Mouse (Mus musculus) left cerebral cortex, postnatal 10 days (tissue): ENCODE measurements at regions not wholly inside any gene's neighbourhood (a gene's known extent, or its start where the extent isn't known, plus 50 kb on each side); places are given as distances from the start of the nearest gene placed in this dataset.
"Not testable (repeated sequence)": the region's sequence is repeated elsewhere in the genome, so short reads cannot be mapped to it uniquely, and the experiment has no call there.

Experiments used
- DNase-seq, 2 experiments: peaks; one replicate each; pipeline ENCODE4 v3.0.0; 2021 to 2022; ENCODE audit warnings: low spot score in 2 of 2, mixed read lengths in 1 of 2; ENCODE audit errors: extremely low spot score in 1 of 2
- intact Hi-C: fragments of 180-260 bp; cut with DNase I; formaldehyde crosslinking; loops from one replicate; pipeline ENCODE4 v1.15.1; 2025

GRCm38 (mm10) chr14:45797320-45797696 is 139.4 kb upstream of the Ddhd1 start:
- no peak for DNase-seq
- intact Hi-C loops, result no loop called here

- intact Hi-C loops, result no loop called here
- DNase-seq, result no peak
Observed at GRCm38 (mm10) chr14:45799286-45799685, 141.3 kb upstream of the Ddhd1 start.

GRCm38 (mm10) chr14:45805950-45806349 is 148.0 kb upstream of the Ddhd1 start:
- intact Hi-C loops, result no loop called here
- no peak for DNase-seq

- no peak for DNase-seq
- intact Hi-C loops, result no loop called here
Observed at GRCm38 (mm10) chr14:45806726-45807280, 148.9 kb upstream of the Ddhd1 start.

- intact Hi-C loops, result no loop called here
- DNase-seq, result no peak
Observed at GRCm38 (mm10) chr14:45807767-45808166, 149.8 kb upstream of the Ddhd1 start.

- DNase-seq, result no peak
- intact Hi-C loops, result no loop called here
Observed at GRCm38 (mm10) chr14:45809491-45809890, 151.5 kb upstream of the Ddhd1 start.

DNA sequence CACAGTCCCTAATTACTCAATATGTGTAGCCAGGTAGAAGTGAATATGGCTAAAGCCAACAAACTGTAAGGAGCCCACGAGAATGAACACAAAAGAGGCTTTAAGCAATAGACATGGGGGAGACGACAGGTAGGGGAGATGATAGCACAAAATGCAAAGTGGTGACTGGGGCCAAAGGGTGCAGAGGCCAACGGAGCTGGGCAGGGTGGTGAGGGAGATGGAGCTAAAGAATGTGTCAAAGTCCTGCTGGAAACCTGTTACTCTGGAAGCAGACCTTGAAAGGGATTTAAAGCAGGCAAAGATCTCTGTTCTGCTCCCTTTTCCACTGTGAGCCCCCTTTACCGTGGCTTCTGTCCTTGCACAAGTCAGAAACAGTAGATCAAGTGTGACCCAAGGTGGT is 152.2 kb upstream of the Ddhd1 start:
- no peak for DNase-seq
- intact Hi-C loops, result no loop called here

DNA sequence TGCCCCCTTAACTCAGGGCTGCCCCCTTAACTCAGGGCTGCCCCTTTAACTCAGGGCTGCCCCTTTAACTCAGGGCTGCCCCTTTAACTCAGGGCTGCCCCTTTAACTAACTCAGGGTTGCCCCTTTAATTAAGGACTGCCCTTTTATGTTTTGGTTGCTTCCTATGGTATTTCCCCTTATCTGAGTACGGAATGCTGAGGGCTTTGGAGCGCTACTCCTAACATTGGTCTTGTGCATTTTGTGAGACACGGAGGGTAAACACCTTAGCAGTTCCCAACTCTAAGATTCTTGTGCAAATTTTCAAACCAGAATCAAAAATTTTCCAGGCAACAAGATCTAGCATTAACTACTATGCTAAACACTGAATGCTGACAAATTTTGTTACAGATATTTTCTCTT is 152.7 kb upstream of the Ddhd1 start:
- no peak for DNase-seq
- intact Hi-C loops, result no loop called here

DNA sequence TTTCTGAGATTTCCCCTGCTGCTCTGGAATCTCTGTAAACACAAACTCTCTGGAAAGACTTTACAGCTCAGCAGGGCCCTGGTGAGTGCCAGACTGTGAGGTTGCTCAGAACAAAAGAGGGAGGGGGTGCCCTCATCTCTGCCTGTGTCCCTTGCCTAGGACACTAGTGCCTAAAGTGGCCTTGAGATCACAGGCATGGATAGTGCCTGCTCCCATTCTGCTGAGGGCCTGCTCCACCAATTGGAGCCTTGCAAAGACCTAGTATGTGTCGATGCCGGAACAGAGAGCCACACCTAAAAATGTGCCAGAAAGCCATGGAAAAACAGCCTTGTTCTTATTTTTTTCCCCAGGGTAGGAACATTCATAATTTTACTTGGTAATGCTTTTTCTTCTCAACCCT is 157.7 kb upstream of the Ddhd1 start:
- DNase-seq, result no peak
- intact Hi-C loops, result no loop called here

GRCm38 (mm10) chr14:45816611-45817010 is 158.7 kb upstream of the Ddhd1 start:
- DNase-seq, intact Hi-C loops: not testable (repeated sequence)

GRCm38 (mm10) chr14:45817756-45818155 is 159.8 kb upstream of the Ddhd1 start:
- intact Hi-C loops, result no loop called here
- DNase-seq, result no peak

DNA sequence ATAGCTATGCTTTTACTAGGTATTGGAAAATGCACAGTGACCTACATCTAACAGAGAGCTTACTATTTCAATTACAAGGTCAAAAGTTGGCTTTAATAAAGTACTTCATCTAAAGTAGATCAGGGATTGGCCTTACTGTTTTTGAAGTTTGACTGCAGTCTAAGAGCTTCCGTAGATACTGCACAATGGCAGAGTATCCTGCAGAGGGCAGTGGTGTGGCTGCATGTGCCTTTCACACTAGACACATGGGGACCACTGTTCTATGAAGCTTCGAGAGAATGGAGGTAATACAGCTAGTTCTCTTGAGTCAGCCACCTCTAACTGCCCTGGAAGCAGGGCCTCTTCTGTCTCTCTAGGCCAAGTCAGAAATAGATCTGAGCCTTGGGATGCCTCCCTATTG is 166.7 kb upstream of the Ddhd1 start:
- no peak for DNase-seq
- intact Hi-C loops, result no loop called here

GRCm38 (mm10) chr14:45826023-45826422 is 168.1 kb upstream of the Ddhd1 start:
- no peak for DNase-seq
- intact Hi-C loops, result no loop called here

- DNase-seq, result no peak
- intact Hi-C loops, result no loop called here
Observed at GRCm38 (mm10) chr14:45827096-45827495, 169.2 kb upstream of the Ddhd1 start.

DNA sequence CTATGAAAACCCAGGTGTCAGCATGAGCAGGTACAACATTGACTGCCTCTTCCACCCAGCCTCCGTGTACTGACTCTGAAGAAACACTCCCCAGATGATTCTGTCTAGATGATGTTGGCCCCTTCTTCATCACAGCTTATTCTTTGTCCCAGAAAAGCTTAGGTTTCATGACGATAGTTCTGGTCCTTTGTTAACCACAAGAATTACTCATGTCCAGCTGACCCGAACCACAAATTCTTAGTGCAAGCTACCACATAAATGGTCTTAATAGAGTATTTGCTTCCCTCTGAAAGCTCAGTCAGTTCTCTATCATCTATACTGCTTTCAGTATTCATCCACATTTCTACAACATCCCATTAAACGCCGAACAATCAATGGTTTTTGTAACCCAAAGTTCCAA is 172.5 kb upstream of the Ddhd1 start:
- DNase-seq, result no peak
- intact Hi-C loops, result no loop called here

GRCm38 (mm10) chr14:45837039-45837438 is 179.1 kb upstream of the Ddhd1 start:
- intact Hi-C loops, result no loop called here
- no peak for DNase-seq

GRCm38 (mm10) chr14:45843829-45844228 is 185.9 kb upstream of the Ddhd1 start:
- intact Hi-C loops, result no loop called here
- DNase-seq, result no peak

- intact Hi-C loops, result no loop called here
Observed at GRCm38 (mm10) chr14:45850588-45850987, 192.6 kb upstream of the Ddhd1 start.

DNA sequence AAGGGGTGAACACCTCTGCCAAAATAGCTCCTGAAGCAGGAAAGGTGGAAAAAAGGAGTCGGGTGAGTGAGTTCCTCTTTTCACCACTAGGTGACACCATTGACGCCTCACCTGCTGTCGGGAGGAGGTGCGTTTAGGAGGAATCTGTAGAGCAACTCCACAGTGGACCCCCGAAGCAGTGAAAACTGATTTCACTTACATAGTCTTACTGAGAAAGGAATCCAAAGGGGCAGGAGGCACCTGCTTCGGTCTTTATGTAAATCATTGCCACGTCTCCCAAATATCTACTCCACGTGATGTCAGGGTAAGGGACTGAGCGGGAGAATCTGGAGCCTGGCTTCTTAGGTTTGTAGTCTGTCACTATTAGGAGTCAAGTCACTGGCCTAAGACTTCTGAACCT is 220.5 kb upstream of the Ddhd1 start:
- intact Hi-C loops, result loop anchor here (10.0 kb wide), 1 partner anchor 846 kb away; no protein-coding TSS in a partner anchor
- DNase-seq, result peak in 1 of 2 experiments; percentile 28

More at GRCm38 (mm10) chr14:45850588-45850987, 192.6 kb upstream of the Ddhd1 start:
- DNase-seq, result no peak

DNA sequence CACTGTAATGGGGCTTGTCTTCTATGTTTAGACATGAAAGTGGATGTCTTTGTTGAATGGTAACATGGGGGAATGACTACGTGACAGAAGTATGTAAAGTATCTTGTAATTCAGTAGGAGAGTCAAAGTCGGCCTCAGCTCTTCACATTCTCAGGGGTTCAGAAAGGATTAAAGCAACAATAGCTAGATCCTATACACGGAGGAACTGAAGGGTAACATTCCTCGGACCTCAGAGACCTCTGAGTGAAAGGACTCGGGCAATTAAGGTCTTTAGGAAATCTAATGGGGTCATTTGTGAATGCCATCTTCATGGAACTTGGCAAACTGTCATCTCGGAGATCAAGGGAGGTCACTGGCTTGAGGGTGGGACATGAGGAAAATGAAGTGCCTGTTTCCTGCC is 262.8 kb upstream of the Ddhd1 start:
- intact Hi-C loops, result no loop called here
- DNase-seq, result no peak

- intact Hi-C loops, result no loop called here
- DNase-seq, result no peak
Observed at GRCm38 (mm10) chr14:45943581-45943980, 285.6 kb upstream of the Ddhd1 start.
